Mouse (Mus musculus) ovary, postnatal 10 days (tissue): Measurements from ENCODE around the gene Rab9b.

Source experiments
- DNase-seq: peaks from one replicate; pipeline ENCODE4 v3.0.0; 2022; ENCODE audit warnings: low spot score

Rab9b gene

DNA sequence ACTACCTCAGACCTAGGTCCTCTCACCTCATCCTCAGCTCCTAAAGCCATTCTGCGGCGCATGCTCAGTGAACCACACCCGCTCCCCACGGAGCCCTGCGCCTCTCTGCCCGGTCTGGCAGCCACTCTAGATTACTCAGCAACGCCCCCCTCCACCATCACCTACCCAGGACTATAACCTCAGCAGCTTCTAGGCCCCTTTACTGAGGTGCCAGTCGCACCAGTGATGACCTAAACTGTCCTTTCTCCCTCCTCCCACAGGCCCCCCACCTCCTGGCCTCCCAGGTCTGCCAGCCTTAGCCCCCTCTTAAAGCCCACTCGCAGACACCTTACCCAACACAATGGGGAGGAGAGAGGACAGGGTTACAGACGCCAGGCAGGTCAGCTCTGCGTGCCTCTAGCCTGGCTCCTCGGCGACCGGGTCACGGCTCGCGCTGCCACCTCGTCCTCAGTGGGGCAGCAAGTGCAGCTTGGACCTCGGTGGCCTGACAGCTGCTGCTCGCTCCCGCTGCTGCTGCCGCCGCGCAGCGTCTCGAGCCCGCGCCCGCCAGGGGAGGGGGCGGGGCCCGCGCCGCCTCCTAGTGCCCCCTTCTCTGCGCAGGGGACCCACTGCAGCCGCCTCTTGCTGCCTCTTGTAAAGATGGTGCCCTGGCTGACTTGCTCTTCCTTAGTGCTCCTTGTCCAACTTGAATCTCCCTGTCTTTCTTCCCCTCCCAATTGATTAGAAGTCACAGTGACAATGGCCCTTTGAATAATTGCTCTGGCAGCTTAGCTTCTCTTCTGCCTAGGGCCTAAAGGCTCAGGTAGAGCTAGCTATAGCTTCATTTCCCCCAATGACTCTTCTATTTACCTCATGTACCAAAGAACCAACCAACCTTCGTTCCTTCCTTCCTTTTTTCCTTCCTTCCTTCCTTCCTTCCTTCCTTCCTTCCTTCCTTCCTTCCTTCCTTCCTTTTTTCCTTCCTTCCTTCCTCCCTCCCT lies at the start of gene Rab9b:
Gene Rab9b, minus strand, starts transcription at position 695 of the 980 bp plus-strand sequence.
- DNase-seq, result no peak

- DNase-seq, result no peak
Measured at GRCm38 (mm10) chrX:136904369-136904768, 35.8 kb upstream of the Rab9b start.

GRCm38 (mm10) chrX:136895757-136896156 lies 27.2 kb upstream of the Rab9b start:
- DNase-seq, result no peak

GRCm38 (mm10) chrX:136850300-136850699 lies 18.3 kb downstream of the Rab9b start:
- no peak for DNase-seq

DNA sequence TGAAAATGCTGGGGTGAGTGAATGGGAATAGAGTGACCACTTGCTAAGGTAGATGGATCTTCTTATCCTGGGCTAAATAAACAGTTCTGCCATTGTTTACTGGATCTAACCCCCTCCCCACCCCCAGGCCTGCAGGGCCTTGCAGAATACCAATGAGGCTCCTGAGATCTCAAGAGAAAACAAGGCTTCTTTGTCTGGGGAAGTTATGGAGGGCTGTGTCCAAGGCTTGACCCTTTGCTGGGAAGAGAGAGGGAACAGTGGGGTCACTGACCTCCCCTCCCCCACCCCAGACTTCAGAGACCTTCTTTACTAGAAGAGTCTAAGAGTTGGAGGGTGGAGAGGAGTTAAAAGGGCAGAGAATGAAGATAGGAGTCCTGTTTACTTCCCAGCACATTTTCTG lies 39.9 kb downstream of the Rab9b start:
- no peak for DNase-seq

GRCm38 (mm10) chrX:136825016-136825415 lies 43.5 kb downstream of the Rab9b start:
- DNase-seq, result no peak

- no peak for DNase-seq
Measured at GRCm38 (mm10) chrX:136822371-136822770, 46.2 kb downstream of the Rab9b start, which contains the start of gene Plp1. TSS of gene Plp1 (plus strand) at chrX:136822671.

- peak; percentile 20 for DNase-seq
Measured at GRCm38 (mm10) chrX:136820250-136820649, 48.3 kb downstream of the Rab9b start.

DNA sequence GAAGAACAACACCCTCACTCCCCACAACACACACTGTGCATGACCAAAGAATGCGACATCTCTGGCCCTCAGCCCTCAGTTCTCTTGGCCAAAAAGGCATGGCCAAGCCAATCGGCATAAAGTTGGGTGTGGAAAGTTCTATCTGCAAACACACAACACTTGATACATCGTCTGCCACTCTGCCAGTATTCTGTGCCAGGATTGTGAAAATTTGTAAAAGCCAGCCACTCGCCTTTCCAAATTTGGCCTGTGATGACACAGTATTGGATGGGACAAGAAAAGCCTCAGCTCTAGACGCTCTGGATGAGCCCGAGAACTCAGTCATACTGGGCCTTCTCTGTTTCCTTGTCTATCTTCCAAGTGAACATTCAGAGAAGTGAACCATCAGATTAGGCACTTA lies 48.8 kb downstream of the Rab9b start:
- DNase-seq, result no peak
